Mouse (Mus musculus) regulatory T cell (primary cell): ENCODE results near the gene Acot2.
"Not testable (repeated sequence)": the region's sequence is repeated elsewhere in the genome, so short reads cannot be mapped to it uniquely, and the experiment has no call there.

Experiments used
- in situ Hi-C: fragments of 300-600 bp; cut with MboI, MseI; formaldehyde crosslinking; loops from one replicate; pipeline ENCODE4 v1.15.1; 2025; ENCODE audit warnings: high pct_unique_total_duplicates

Acot2 gene

GRCm38 (mm10) chr12:83998341-83999107 is 10.9 kb downstream of the Acot2 start:
- in situ Hi-C loops: no loop called here

- in situ Hi-C loops: not testable (repeated sequence)
Measured at GRCm38 (mm10) chr12:83999237-83999636, 11.6 kb downstream of the Acot2 start.

GRCm38 (mm10) chr12:84000418-84000817 is 12.8 kb downstream of the Acot2 start:
- in situ Hi-C loops: no loop called here

GRCm38 (mm10) chr12:84003866-84004265 is 16.2 kb downstream of the Acot2 start:
- in situ Hi-C loops: no loop called here

- in situ Hi-C loops: no loop called here
Measured at GRCm38 (mm10) chr12:84008251-84008650, 20.6 kb downstream of the Acot2 start.

- in situ Hi-C loops: no loop called here
Measured at GRCm38 (mm10) chr12:84008729-84009128, 21.1 kb downstream of the Acot2 start.

GRCm38 (mm10) chr12:84009171-84009965 is 21.7 kb downstream of the Acot2 start, which contains the start of gene Acot1:
Acot1 (plus strand) TSS chr12:84009490.
- in situ Hi-C loops: not testable (repeated sequence)

- in situ Hi-C loops: no loop called here
Measured at GRCm38 (mm10) chr12:84010201-84010600, 22.5 kb downstream of the Acot2 start.

GRCm38 (mm10) chr12:84011251-84012040 is 23.8 kb downstream of the Acot2 start:
- in situ Hi-C loops: no loop called here

GRCm38 (mm10) chr12:84013130-84013529 is 25.5 kb downstream of the Acot2 start:
- in situ Hi-C loops: no loop called here

- in situ Hi-C loops: no loop called here
Measured at GRCm38 (mm10) chr12:84013701-84014100, 26.0 kb downstream of the Acot2 start.

- in situ Hi-C loops: not testable (repeated sequence)
Measured at GRCm38 (mm10) chr12:84020528-84020927, 32.9 kb downstream of the Acot2 start.

- in situ Hi-C loops: not testable (repeated sequence)
Measured at GRCm38 (mm10) chr12:84022266-84022665, 34.6 kb downstream of the Acot2 start.

- in situ Hi-C loops: no loop called here
Measured at GRCm38 (mm10) chr12:84023052-84023745, 35.5 kb downstream of the Acot2 start.

- in situ Hi-C loops: no loop called here
Measured at GRCm38 (mm10) chr12:84025888-84026287, 38.2 kb downstream of the Acot2 start.

- in situ Hi-C loops: not testable (repeated sequence)
Measured at GRCm38 (mm10) chr12:84028328-84028727, 40.7 kb downstream of the Acot2 start.

- in situ Hi-C loops: not testable (repeated sequence)
Measured at GRCm38 (mm10) chr12:84029043-84029442, 41.4 kb downstream of the Acot2 start.

GRCm38 (mm10) chr12:84030659-84031332 is 43.1 kb downstream of the Acot2 start:
- in situ Hi-C loops: no loop called here

- in situ Hi-C loops: no loop called here
Measured at GRCm38 (mm10) chr12:84032854-84033253, 45.2 kb downstream of the Acot2 start.

GRCm38 (mm10) chr12:84033302-84033701 is 45.6 kb downstream of the Acot2 start:
- in situ Hi-C loops: not testable (repeated sequence)

- in situ Hi-C loops: no loop called here
Measured at GRCm38 (mm10) chr12:84034108-84034507, 46.4 kb downstream of the Acot2 start.
